Mouse (Mus musculus) liver, postnatal 0 days (tissue): Measurements from ENCODE around the gene Fam184b. TPM values are rescaled to one million over a fixed set of nuclear protein-coding genes. Genes with fewer than 3 reads are reported as not detected.

Experiments
- ATAC-seq: fragments of 200-750 bp; cut with Nextera tagmentation; 2 replicates; pipeline ENCODE4 v1.8.0; 2017; ENCODE audit warnings: mild to moderate bottlenecking, moderate library complexity
- DNase-seq: peaks from one replicate; pipeline ENCODE4 v3.0.0-alpha.2; 2016
- H3K27ac ChIP-seq: fragments of 300-500 bp; sonication (generic); 2 replicates; pipeline ENCODE4 v1.5.1; 2014; ENCODE audit warnings: antibody characterized with exemption, moderate library complexity, mild to moderate bottlenecking, low read depth
- H3K27me3 ChIP-seq: fragments of 300-500 bp; sonication (generic); 2 replicates; pipeline ENCODE4 v1.6.1; 2014; ENCODE audit warnings: low read length, control low read depth, mixed read lengths; ENCODE audit not compliant: insufficient read depth
- H3K36me3 ChIP-seq: fragments of 300-500 bp; sonication (generic); replicated peaks from 2 replicates; pipeline ENCODE4 v1.6.1; 2014; ENCODE audit warnings: mild to moderate bottlenecking, control low read depth, low read length, moderate library complexity, mixed read lengths; ENCODE audit not compliant: insufficient read depth
- H3K4me1 ChIP-seq: fragments of 300-500 bp; sonication (generic); 2 replicates; pipeline ENCODE4 v1.6.1; 2014; ENCODE audit warnings: antibody characterized with exemption, mild to moderate bottlenecking, control low read depth; ENCODE audit not compliant: insufficient read depth
- H3K4me2 ChIP-seq: fragments of 300-500 bp; sonication (generic); 2 replicates; pipeline ENCODE4 v1.6.1; 2014; ENCODE audit warnings: low read depth, mild to moderate bottlenecking, low read length, moderate library complexity, mixed read lengths
- H3K4me3 ChIP-seq: fragments of 300-500 bp; sonication (generic); 2 replicates; pipeline ENCODE4 v1.5.1; 2014; ENCODE audit warnings: low read depth, low read length
- H3K9ac ChIP-seq: fragments of 300-500 bp; sonication (generic); replicated peaks from 2 replicates; pipeline ENCODE4 v1.6.1; 2014; ENCODE audit warnings: mild to moderate bottlenecking, moderate library complexity
- H3K9me3 ChIP-seq: fragments of 300-500 bp; sonication (generic); 2 replicates; pipeline ENCODE4 v1.6.1; 2016; ENCODE audit warnings: mild to moderate bottlenecking, control low read depth, low read length, mixed read lengths
- CTCF ChIP-seq: sonication (generic); IDR thresholded peaks from 2 replicates; pipeline ENCODE4 v1.5.1; 2016; ENCODE audit warnings: antibody characterized with exemption, low read depth
- EP300 ChIP-seq: IDR thresholded peaks from 2 replicates; pipeline ENCODE4 v1.6.1; 2016; ENCODE audit warnings: antibody characterized with exemption, low read depth, mild to moderate bottlenecking
- WGBS: fragments of 180-500 bp; shearing (Covaris S2); extraction: QIAGEN DNeasy Blood & Tissue Kit; methylation state at CpG from one replicate; pipeline ENCODE4 v1.1.7; 2014; ENCODE audit not compliant: insufficient replicate concordance; 5-methylcytosine and 5-hydroxymethylcytosine counted together
- polyA plus RNA-seq: library from polyadenylated mRNA; unstranded; fragments of >200 nt; fragmentation: Nextera tagmentation; extraction: Ambion mirVana; gene quantifications from 2 replicates; pipeline ENCODE4 v1.2.1, GENCODE M21; 2015

The Fam184b gene
- polyA plus RNA-seq, 1 experiment from 2014 or later: 0.07 TPM

DNA sequence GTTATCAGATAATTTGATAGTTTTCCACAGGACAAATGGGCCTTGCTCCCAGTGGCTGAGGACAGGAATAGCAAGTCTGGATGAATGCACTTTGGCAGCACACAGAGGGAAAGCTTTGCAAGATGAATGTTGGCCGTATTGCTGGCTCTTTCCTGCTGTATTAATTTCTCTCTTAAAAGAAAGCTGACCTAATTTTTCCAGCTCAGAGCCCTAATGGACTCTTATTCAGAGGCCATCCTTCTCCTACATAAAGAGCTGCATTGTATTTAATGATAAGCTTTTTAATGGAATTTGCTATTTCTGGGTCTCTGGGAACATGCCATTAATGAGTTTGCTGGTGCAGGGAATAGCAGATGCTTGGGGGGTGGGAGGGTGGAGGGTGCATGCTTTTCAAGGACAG lies 11.6 kb downstream of the Fam184b start:
- 70% methylated on average over 1 of the region's 1 CpGs for WGBS
- no peak overlapping the region for H3K4me3 ChIP-seq
- no peaks in the 10 kb centered on the region; the same call in 1 of the 2 replicates for H3K9me3 ChIP-seq
- TF ChIP-seq EP300 (no peak), CTCF (no peak)
- no peak for ATAC-seq
- H3K4me2 ChIP-seq: no peak overlapping the region
- H3K4me1 ChIP-seq: no peaks in the 10 kb centered on the region
- H3K36me3 ChIP-seq: no peaks in the 10 kb centered on the region
- no peak for DNase-seq
- H3K27me3 ChIP-seq: no peaks in the 10 kb centered on the region
- H3K27ac ChIP-seq: no peak overlapping the region
- H3K9ac ChIP-seq: no peak overlapping the region

- Histone ChIP-seq H3K27me3 (no peaks in the 10 kb centered on the region), H3K4me1 (no peaks in the 10 kb centered on the region), H3K4me3 (no peak overlapping the region), H3K36me3 (no peaks in the 10 kb centered on the region), H3K9me3 (peaks cover 2% of the 10 kb centered on the region; the same call in 1 of the 2 replicates), H3K9ac (no peak overlapping the region), H3K27ac (no peak overlapping the region), H3K4me2 (no peak overlapping the region)
- no peak for ATAC-seq
- WGBS: 54% methylated on average over 3 of the region's 3 CpGs
- TF ChIP-seq EP300: no peak
- TF ChIP-seq CTCF: no peak
- no peak for DNase-seq
Observed at GRCm38 (mm10) chr5:45621511-45621910, 17.9 kb downstream of the Fam184b start.

GRCm38 (mm10) chr5:45599056-45599455 lies 40.4 kb downstream of the Fam184b start:
- no peak for DNase-seq
- H3K27me3 ChIP-seq: no peaks in the 10 kb centered on the region
- ATAC-seq: no peak
- H3K27ac ChIP-seq: no peak overlapping the region
- no peak overlapping the region for H3K4me2 ChIP-seq
- no peaks in the 10 kb centered on the region for H3K4me1 ChIP-seq
- H3K9me3 ChIP-seq: no peaks in the 10 kb centered on the region
- 70% methylated on average over 4 of the region's 4 CpGs for WGBS
- H3K4me3 ChIP-seq: no peak overlapping the region
- TF ChIP-seq CTCF (no peak), EP300 (no peak)
- no peaks in the 10 kb centered on the region for H3K36me3 ChIP-seq
- no peak overlapping the region for H3K9ac ChIP-seq

- no peaks in the 10 kb centered on the region for H3K36me3 ChIP-seq
- H3K4me1 ChIP-seq: no peaks in the 10 kb centered on the region
- ATAC-seq (no peak), DNase-seq (no peak)
- H3K27me3 ChIP-seq: no peaks in the 10 kb centered on the region
- no peak overlapping the region for H3K4me3 ChIP-seq
- 72% methylated on average over 3 of the region's 3 CpGs for WGBS
- TF ChIP-seq EP300 (no peak), CTCF (no peak)
- H3K4me2 ChIP-seq: no peak overlapping the region
- H3K9ac ChIP-seq: no peak overlapping the region
- no peak overlapping the region for H3K27ac ChIP-seq
- H3K9me3 ChIP-seq: no peaks in the 10 kb centered on the region
Observed at GRCm38 (mm10) chr5:45595363-45596039, 43.9 kb downstream of the Fam184b start.

- Histone ChIP-seq H3K27ac (no peak overlapping the region), H3K9me3 (no peaks in the 10 kb centered on the region), H3K9ac (no peak overlapping the region), H3K27me3 (no peaks in the 10 kb centered on the region), H3K4me1 (no peaks in the 10 kb centered on the region), H3K36me3 (no peaks in the 10 kb centered on the region), H3K4me2 (no peak overlapping the region), H3K4me3 (no peak overlapping the region)
- no peak for TF ChIP-seq CTCF
- TF ChIP-seq EP300: no peak
- no peak for DNase-seq
- WGBS: 76% methylated on average over 6 of the region's 6 CpGs
- ATAC-seq: no peak
Observed at GRCm38 (mm10) chr5:45593276-45593675, 46.1 kb downstream of the Fam184b start.

DNA sequence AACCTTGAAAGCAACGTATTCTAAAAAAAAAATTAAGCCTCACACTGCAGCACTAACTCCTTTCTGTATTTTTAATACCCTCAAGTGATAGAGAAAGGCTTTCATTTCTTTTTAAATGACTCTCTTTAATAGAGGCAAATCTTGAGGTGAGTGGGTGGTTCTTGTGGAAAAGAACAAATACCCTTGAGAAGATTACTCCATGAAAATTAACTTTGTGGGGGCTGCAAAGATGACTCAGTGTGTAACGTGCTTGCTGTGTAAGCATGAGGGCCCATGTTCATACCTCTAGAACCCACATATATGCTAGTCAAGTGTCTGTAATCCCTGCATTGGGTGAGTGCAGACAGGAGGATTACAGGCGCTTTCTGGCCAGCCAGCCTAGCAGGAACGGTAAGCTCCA lies 49.3 kb downstream of the Fam184b start:
- no peak overlapping the region for H3K27ac ChIP-seq
- no peak for DNase-seq
- H3K9me3 ChIP-seq: no peaks in the 10 kb centered on the region
- no peaks in the 10 kb centered on the region for H3K36me3 ChIP-seq
- no peak overlapping the region for H3K4me2 ChIP-seq
- no peak overlapping the region for H3K4me3 ChIP-seq
- H3K27me3 ChIP-seq: no peaks in the 10 kb centered on the region
- no peak overlapping the region for H3K9ac ChIP-seq
- no peak for ATAC-seq
- WGBS: 77% methylated on average over 4 of the region's 4 CpGs
- no peaks in the 10 kb centered on the region for H3K4me1 ChIP-seq
- TF ChIP-seq EP300 (no peak), CTCF (no peak)
